Mouse (Mus musculus) 3134 (cell line): ENCODE measurements at regions not wholly inside any gene's neighbourhood (a gene's known extent, or its start where the extent isn't known, plus 50 kb on each side); places are given as distances from the start of the nearest gene placed in this dataset.
A peak's percentile ranks its signal among the peaks of the same experiment; 100 is the strongest.

Experiments
- DNase-seq: peaks from one replicate; pipeline ENCODE4 v3.0.0-alpha.2; 2011; ENCODE audit warnings: low spot score; ENCODE audit not compliant: insufficient read length; ENCODE audit errors: extremely low read depth

DNA sequence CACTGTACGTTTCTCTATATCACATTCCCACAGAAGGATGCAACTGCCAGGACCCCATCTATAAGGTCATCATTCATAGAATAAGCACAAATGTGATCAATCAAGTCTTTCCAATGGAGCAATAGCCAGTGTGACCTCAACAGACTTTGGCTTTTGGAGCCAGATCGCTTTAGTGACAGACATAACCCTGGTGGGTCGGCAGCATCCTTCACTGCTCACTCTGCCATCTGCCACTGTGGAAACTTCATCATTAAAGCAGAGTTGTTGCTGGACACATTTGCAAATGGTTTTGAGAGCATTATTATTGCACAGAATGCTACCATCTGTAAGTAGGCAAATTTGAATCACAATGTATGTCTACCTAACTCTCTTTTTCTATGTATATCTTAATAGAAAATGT is 212.9 kb upstream of the Gk2 start:
- no peak for DNase-seq

DNA sequence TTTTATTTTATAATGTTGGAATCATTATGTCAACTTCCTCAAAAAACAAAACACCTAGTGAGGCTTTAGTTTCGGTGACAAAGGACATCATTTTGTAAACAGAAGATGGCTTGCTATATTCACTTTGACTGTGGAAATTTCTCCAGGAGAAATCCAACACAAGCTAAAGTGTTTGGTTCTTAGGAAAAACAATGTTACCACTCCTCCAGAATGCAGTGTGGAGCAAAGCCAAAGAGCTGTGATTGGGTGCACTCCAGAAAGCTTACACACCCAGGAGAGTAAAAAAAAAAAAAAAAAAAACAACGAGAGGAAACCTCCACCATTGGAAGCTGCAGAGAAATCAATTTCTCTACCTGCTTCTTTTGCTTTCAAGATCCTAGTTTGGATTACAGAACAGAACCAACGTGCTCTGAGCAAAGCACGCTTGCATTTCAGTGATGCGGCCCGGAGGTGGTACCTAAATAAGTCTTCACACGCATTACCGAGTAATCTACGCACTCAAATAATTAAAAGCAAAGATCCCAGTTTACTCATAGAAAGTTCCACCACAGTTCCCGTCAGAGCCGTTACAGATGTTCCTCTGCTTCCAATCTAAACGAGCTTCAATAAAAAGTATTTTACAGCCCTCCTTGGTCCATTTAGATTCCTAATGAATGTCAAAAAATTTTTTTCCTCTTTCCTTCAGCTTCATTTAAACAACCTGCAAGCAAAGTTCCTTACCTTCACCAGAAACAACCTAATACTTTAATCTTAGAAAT is 199.5 kb upstream of the Gk2 start:
- no peak for DNase-seq

DNA sequence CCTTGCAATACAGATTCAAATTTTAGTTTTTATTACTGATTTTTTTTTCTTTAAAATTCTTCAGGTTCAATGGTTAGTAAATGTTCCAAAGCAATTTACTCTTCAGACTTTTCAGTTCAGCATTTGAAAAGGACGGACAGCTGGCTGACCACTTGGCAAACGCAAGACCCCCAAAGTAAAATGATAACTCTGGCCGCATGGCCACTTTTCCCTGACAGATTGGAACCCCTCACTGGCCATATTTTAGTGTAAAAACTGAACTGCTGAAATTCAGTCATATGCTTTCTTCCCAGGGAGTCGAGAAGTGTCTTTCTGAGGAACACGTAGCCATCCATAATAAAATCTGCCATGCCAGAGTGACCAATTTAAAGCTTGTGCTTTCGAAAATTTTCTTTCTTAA is 198.4 kb upstream of the Gk2 start:
- no peak for DNase-seq

DNA sequence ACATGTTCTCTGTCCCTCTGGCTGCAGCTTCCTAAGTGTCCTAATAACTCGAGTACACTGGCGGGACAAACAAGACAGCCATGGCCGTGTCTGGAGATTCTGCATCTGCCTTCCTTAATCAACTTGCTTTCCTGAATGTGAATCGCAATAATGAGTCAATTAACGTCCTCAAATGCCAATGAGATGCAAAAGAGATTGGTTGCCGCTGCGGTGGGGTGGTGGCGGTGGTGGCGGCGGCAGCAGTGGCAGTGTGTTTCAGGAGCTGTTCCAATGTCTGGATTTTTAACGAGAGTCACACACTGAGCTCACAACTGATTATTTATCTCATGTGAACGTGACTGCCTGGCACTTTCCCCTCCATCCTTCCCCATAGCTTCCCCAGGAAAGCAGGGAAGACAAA is 197.6 kb upstream of the Gk2 start:
- peak; percentile 3 for DNase-seq

- no peak for DNase-seq
These were observed 185.4 kb upstream of the Gk2 start for GRCm38 (mm10) chr5:97642251-97642650.

DNA sequence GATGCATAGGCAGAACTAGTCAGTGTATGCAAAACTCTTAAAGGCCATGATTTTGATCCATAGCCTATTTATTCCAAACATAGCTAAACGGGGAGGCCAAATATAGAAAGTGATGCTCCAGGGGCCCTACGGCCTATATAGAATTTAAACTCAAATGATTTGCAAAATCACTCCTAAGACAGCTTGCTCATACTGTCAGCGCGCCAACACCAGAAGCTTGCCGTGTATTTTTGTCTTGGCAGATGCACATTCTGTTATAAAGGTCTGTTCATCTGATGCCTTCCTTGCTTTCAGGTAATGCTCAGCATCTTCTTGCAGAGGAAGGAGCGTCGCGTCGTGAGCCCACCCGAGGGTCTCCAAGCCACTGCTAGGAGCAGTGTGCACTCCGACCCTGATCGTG is 184.8 kb upstream of the Gk2 start:
- no peak for DNase-seq

GRCm38 (mm10) chr5:97636357-97636756 is 179.5 kb upstream of the Gk2 start:
- DNase-seq: no peak

- DNase-seq: no peak
These were observed 176.9 kb upstream of the Gk2 start for GRCm38 (mm10) chr5:97633766-97634165.

DNA sequence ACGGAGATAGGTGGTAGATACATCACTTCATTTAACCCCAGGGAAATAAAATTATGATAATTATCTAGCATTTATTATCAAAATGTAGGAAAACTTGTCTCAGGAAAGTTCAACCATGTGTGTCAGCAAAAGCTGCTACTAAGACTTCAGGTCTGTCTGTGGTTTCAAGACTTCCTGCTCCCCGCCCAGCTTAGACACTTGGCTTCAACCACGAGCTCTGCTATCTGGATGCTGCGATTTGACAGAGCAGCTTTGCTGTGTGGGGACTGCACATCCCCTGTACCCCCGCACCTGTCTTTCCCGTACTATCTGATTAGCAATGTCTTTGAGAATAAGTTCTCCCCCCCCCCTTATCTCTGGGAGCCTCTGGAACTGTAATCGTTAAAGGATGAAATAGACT is 176.0 kb upstream of the Gk2 start:
- DNase-seq: no peak

DNA sequence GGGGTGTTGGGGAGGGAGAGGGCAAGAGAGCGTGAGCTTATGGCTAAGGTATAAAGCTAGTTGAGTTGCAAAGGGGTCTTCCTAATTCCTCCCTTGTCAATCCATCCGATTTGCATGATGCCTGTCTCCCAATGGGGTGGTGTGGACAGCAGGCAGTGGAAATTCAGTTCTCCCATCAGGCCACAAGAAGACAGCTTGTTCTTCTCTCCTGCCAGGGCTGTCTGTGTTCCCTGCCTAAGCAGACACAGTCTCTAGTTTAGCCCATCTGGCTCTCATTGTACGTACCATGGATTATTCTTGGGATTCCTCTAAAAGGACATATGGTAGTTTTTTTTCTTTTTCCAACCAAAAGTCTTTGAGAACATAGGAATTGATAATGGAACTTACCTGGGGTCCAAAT is 168.4 kb upstream of the Gk2 start:
- no peak for DNase-seq

DNA sequence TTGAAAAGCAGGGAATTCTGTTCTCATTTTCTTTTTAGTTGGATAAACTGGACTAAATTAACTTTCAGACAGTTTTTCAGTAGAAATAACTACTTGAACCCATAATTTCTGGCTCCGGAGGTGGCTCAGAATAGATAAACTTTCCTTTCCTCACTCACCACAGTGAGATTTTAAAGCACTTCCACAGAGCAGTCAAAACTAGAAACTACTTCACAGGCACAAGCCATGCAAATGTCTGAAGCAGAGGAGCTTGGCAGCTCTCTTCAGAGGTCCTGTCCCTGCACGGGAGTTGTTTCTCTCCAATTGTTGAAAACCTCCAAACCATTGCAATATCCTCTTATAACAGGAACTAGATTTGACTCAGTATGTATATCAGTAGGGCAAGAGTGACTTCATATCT is 163.1 kb upstream of the Gk2 start:
- no peak for DNase-seq

- no peak for DNase-seq
These were observed 161.6 kb upstream of the Gk2 start for GRCm38 (mm10) chr5:97618411-97618810.

- no peak for DNase-seq
These were observed 145.4 kb upstream of the Gk2 start for GRCm38 (mm10) chr5:97602176-97602575.

- no peak for DNase-seq
These were observed 144.6 kb upstream of the Gk2 start for GRCm38 (mm10) chr5:97601384-97601783.

- no peak for DNase-seq
These were observed 141.9 kb upstream of the Gk2 start for GRCm38 (mm10) chr5:97598741-97599140.

GRCm38 (mm10) chr5:97595916-97596315 is 139.1 kb upstream of the Gk2 start:
- no peak for DNase-seq

DNA sequence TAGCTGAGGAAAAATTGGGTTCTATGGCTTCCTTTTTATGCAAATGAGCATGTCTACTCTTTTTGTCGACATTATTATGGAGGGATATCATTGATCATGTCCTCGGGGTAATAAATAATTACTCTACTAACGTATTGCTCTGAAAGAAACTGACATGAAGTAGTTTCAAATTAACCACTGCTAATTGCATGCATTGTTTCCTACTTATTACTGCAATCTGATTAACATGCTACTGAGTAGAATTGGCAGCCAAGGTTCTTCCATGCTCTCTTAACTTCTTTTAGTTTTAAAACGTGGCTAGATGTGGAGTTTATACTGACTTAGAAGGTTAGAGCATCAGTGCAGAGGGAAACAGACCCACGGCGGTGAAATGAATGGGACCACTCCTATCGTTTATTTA is 137.3 kb upstream of the Gk2 start:
- DNase-seq: no peak

DNA sequence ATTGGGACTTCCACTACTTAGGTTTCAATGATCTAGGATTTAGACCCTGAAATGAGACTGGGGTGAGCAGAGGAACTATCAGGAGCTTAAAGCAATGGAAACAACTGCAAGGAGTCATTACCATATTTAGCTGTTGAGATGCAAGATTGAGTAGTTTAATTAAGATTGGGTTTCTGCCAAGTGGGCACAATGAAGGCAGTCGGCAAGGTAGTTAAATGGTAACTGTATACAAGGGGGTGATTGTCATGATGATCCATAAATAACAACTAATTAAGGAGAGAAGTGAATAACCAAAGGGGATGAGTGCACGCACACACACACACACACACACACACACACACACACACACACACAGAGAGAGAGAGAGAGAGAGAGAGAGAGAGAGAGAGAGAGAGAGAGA is 125.7 kb upstream of the Gk2 start:
- no peak for DNase-seq

GRCm38 (mm10) chr5:97565486-97565885 is 108.7 kb upstream of the Gk2 start:
- no peak for DNase-seq

DNA sequence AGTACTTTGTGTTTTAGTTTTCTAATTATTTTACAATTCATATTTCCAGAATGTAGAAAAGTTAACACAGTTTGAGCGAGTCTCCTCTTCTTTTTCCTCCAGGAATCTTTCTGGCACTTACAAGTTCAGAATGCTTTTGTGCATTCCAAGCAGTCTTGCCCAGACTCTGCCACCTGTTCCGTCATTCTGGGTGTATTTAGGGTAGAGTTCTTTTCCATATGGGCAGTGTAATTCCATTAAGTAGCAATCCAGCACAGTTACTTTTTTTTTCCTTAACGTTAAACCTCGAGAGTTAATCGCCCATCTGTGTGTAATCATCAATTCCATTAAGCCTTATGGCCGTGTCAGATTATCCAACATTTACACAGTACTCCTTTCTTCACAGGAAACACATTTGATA is 106.9 kb upstream of the Gk2 start:
- no peak for DNase-seq

DNA sequence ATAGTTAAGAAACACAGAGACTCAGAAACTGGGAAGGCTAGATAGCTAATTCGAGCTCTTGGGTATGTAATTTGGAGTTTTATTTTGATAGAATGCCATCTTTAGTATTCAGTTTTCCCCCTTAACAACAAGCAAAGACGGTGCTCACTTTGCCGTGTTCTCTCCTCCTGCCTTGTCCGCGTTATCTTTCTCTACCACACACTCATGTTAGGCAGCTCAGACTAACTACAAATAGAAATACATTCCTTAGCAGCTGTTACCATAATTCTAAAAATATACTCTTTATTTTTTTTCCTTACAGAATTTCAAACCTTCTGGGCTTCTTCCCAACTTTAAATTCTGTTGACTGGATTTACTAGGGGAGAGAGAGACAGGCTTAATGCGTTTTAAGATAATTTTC is 97.5 kb upstream of the Gk2 start:
- no peak for DNase-seq

DNA sequence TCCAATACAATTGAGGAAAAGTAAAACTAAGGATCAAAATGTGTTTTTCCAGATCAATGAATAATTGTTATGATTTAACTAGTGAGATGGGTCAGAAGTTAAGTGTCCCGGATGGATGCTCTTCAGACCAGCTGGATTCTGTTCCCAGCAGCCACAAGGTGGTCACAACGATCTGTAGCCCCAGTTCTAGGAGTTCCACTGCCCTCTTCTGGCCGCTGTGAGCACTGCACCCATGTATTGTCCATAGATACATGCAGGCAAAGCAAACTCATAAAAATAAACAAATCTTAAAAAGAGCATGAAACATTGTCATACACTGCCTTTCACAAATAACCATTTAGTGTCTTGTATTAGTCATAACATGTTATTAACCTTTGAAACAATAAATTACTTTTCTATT is 96.3 kb upstream of the Gk2 start:
- no peak for DNase-seq
